Mouse (Mus musculus) limb, embryonic 12.5 days (tissue): ENCODE results near the gene Mast4. TPM values are rescaled to one million over a fixed set of nuclear protein-coding genes. Genes with fewer than 3 reads are reported as not detected.

Source experiments
- ATAC-seq: fragments of 200-750 bp; cut with Nextera tagmentation; 2 replicates; pipeline ENCODE4 v1.8.0; 2017; ENCODE audit warnings: low read depth, moderate TSS enrichment; ENCODE audit not compliant: insufficient number of reproducible peaks, insufficient read depth, low FRiP score, low TSS enrichment
- H3K27ac ChIP-seq: fragments of 300-500 bp; sonication (generic); 2 replicates; pipeline ENCODE4 v1.5.1; 2016; ENCODE audit warnings: mild to moderate bottlenecking, moderate library complexity
- H3K27me3 ChIP-seq: fragments of 300-500 bp; sonication (generic); 2 replicates; pipeline ENCODE4 v1.6.1; 2016; ENCODE audit warnings: mild to moderate bottlenecking, moderate library complexity
- H3K36me3 ChIP-seq: fragments of 300-500 bp; sonication (generic); 2 replicates; pipeline ENCODE4 v1.6.1; 2016; ENCODE audit warnings: mild to moderate bottlenecking, moderate library complexity
- H3K4me1 ChIP-seq: fragments of 300-500 bp; sonication (generic); replicated peaks from 2 replicates; pipeline ENCODE4 v1.6.1; 2016
- H3K4me2 ChIP-seq: fragments of 300-500 bp; sonication (generic); 2 replicates; pipeline ENCODE4 v1.6.1; 2016; ENCODE audit warnings: mild to moderate bottlenecking, moderate library complexity
- H3K4me3 ChIP-seq: fragments of 300-500 bp; sonication (generic); replicated peaks from 2 replicates; pipeline ENCODE4 v1.5.1; 2016; ENCODE audit warnings: mild to moderate bottlenecking
- H3K9ac ChIP-seq: fragments of 300-500 bp; sonication (generic); replicated peaks from 2 replicates; pipeline ENCODE4 v1.6.1; 2016; ENCODE audit warnings: mild to moderate bottlenecking, moderate library complexity
- H3K9me3 ChIP-seq: fragments of 300-500 bp; sonication (generic); 2 replicates; pipeline ENCODE4 v1.6.1; 2016; ENCODE audit warnings: mild to moderate bottlenecking, moderate library complexity
- WGBS: fragments of 180-500 bp; shearing (Covaris S2); methylation state at CpG from one replicate; pipeline ENCODE4 v1.1.7; 2016; 5-methylcytosine and 5-hydroxymethylcytosine counted together
- polyA plus RNA-seq: library from polyadenylated mRNA; unstranded; fragments of >200 nt; fragmentation: Nextera tagmentation; extraction: Ambion mirVana; gene quantifications from 2 replicates; pipeline ENCODE4 v1.2.1, GENCODE M21; 2016

The Mast4 gene
- polyA plus RNA-seq, 1 experiment from 2014 or later, result 26.0 TPM

DNA sequence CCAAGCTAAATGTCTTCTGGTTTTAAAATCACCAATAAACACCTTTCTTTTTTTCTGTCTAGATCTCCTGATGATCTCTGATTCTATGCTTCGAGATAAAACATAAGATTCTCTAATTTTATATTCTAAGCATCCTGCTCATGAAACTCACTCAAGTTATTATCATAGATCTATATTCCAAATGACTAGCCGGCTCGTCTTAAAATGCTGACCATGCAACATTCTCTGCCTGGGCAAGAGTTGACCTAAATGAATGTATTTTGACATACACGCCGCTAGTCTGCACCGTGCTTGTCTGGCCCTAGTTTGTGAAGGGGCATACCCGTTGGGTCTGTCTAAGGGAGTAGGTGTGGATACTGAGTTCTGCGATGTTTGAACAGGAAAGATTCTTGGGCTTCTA lies 579.2 kb downstream of the Mast4 start:
- Histone ChIP-seq H3K36me3 (peaks cover 54% of the 10 kb centered on the region), H3K9ac (no peak overlapping the region), H3K27me3 (no peaks in the 10 kb centered on the region), H3K27ac (no peak overlapping the region), H3K4me2 (no peak overlapping the region), H3K4me1 (no peaks in the 10 kb centered on the region), H3K4me3 (no peak overlapping the region), H3K9me3 (no peaks in the 10 kb centered on the region)
- no peak for ATAC-seq
- 95% methylated on average over 8 of the region's 8 CpGs for WGBS

DNA sequence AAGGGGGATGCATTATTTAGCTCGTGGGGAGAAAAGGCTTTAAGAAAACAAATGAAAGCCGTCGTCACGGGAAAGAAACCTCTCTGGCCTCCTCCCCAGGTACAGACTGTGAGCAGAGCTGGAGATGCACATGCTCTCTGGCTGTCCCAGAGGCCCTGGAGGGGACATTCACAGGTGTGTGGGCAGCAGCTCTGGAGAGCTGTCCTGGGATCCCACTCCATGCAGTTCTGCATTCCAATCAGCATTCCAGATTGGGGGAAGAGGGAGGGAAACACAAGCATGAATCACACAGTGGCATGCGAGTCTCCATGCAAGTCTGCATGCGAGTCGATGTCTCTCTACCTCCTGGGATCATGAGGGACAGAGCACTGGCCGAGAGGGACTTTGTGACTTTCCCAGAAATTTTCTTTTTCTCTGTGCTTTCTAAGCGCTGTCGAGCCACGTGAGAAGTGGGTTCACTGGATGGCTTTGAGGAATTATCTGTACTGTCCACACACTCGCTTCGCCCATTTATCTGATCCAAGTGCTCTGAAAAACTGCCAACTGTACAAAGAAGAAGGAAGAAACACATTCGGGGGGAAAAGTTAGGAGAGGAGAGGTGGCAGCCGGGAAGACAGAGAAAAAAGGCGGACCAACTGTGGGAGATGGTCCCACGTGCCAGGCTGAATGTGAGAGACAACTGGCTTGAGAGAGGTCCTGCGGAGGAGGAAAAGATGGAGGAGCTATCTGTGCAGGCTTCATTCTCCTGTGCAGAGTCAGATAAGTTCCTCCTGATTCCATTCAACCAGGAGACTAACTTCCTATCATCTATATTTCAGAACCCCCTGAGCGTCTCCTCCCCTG lies 580.4 kb downstream of the Mast4 start:
- no peaks in the 10 kb centered on the region for H3K9me3 ChIP-seq
- no peak overlapping the region for H3K4me2 ChIP-seq
- no peaks in the 10 kb centered on the region for H3K27me3 ChIP-seq
- H3K4me1 ChIP-seq, result no peaks in the 10 kb centered on the region
- H3K27ac ChIP-seq, result no peak overlapping the region
- no peak overlapping the region for H3K9ac ChIP-seq
- ATAC-seq, result no peak
- 85% methylated on average over 19 of the region's 19 CpGs for WGBS
- H3K4me3 ChIP-seq, result no peak overlapping the region
- H3K36me3 ChIP-seq, result peaks cover 53% of the 10 kb centered on the region

DNA sequence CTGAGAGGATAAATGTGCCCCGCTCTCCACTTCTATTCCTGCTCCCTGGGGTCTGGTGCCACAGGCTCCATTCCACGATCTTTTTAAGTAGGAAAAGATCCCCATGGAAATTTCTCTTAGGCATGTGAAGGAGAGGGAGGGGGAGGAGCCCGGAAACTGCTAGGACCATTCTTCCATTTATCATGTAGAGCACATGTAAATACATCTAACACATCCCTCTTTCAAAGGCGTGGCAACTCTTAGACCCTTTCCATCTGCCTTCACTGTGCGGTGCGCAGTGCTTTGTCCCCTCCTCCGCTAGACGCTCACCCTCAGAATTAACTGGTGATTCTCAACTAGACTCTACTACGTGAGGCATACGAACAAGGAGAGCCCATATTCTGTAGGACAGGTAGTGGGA lies 584.4 kb downstream of the Mast4 start:
- Histone ChIP-seq H3K27me3 (no peaks in the 10 kb centered on the region), H3K9me3 (no peaks in the 10 kb centered on the region), H3K27ac (no peak overlapping the region), H3K9ac (no peak overlapping the region), H3K4me3 (no peak overlapping the region), H3K36me3 (peaks cover 42% of the 10 kb centered on the region), H3K4me1 (no peaks in the 10 kb centered on the region), H3K4me2 (no peak overlapping the region)
- 92% methylated on average over 10 of the region's 10 CpGs for WGBS
- ATAC-seq, result no peak

DNA sequence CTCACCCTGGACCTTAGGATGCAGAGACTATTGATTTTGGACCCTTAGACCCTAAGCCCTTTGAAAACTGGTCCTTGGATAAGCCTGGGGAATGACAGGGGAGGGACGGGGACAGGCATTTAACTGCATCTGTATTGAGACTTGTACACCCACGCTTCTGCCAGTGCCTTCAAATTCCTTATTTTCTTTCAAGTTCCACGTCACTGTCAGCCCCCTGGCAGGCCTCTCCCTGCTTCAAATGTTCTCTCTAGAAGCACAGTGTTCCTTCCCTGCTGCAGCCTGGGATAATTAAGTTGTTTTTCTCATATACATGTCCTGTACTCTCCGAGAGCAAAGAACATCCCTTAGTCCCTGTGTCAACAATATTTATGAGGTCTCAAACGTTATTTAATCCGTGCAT lies 585.1 kb downstream of the Mast4 start:
- 68% methylated on average over 6 of the region's 6 CpGs for WGBS
- H3K36me3 ChIP-seq, result peaks cover 39% of the 10 kb centered on the region
- H3K4me2 ChIP-seq, result no peak overlapping the region
- H3K4me1 ChIP-seq, result no peaks in the 10 kb centered on the region
- no peaks in the 10 kb centered on the region for H3K9me3 ChIP-seq
- ATAC-seq, result no peak
- no peak overlapping the region for H3K4me3 ChIP-seq
- H3K9ac ChIP-seq, result no peak overlapping the region
- no peaks in the 10 kb centered on the region for H3K27me3 ChIP-seq
- no peak overlapping the region for H3K27ac ChIP-seq

DNA sequence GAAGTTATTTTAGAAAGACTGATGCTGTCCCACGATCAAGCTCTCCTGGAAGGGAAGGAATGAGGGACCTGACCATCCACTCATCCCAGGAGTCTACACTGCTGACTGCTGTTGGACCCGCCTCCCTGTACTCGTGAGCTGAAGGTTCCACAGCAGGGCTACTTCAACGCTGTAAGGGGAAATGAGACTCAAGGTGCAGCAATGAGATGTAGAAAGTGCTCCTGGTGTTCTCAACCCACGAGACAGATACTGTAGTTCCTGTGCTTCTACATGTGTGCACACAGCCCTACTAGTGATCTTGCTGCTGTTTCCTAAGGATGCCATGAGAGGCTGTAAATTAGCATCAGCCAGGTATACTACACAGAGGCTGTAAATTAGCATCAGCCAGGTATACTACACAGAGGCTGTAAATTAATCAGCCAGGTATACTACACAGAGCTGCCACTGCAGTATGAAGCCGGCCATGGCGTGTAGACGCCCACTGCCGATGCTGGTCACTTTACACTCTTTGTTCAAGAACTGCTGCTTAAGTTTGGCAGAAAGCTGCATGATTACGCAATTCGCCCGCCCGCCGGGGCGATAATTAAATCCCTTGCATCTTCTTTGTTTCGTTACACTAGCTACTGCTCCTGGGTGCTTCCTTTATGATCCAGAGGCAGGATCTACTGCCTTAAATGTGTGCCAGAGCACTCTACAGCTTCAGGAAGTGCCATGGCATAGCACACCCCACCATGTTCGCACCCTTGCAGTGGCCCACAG lies 587.3 kb downstream of the Mast4 start:
- no peak overlapping the region for H3K9ac ChIP-seq
- H3K4me3 ChIP-seq, result no peak overlapping the region
- 84% methylated on average over 17 of the region's 17 CpGs for WGBS
- no peak overlapping the region for H3K27ac ChIP-seq
- H3K27me3 ChIP-seq, result no peaks in the 10 kb centered on the region
- H3K4me2 ChIP-seq, result no peak overlapping the region
- peaks cover 38% of the 10 kb centered on the region for H3K36me3 ChIP-seq
- no peaks in the 10 kb centered on the region for H3K9me3 ChIP-seq
- no peak for ATAC-seq
- H3K4me1 ChIP-seq, result no peaks in the 10 kb centered on the region

DNA sequence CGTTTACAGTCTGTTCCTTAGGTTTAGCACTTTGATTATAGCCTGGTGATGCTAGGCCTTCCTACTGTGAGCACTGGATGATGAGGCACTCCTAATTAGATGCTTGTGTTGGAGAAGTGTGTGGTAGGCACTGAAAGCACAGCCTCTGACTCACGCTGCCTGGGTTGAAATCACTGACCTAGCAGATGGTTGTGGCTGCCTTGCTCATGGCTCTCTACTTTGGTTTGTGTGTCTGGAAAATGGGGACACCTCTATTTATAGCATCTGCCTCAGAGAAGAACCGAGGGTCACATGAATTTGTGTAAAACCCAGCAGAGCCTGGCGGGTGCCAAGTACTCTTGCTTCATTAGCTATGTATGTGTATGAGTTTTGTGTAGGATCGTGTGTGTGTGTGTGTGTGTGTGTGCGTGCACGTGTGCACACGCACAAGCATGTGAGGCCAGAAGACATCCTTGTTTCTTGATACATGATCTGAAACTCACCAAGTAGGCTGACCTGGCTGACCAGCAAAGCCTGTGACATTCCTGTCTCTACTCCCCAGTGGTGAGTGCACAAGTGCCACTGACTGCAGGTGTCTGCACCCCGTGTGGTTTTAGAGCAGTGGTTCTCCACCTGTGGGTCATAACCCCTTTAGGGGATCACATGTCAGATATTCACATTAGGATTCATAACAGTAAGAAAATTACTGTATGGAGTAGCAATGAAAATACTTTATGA lies 588.5 kb downstream of the Mast4 start:
- peaks cover 38% of the 10 kb centered on the region for H3K36me3 ChIP-seq
- H3K27me3 ChIP-seq, result no peaks in the 10 kb centered on the region
- H3K4me2 ChIP-seq, result no peak overlapping the region
- H3K9me3 ChIP-seq, result no peaks in the 10 kb centered on the region
- H3K27ac ChIP-seq, result no peak overlapping the region
- ATAC-seq, result no peak
- no peak overlapping the region for H3K4me3 ChIP-seq
- H3K4me1 ChIP-seq, result no peaks in the 10 kb centered on the region
- WGBS, result 82% methylated on average over 9 of the region's 9 CpGs
- no peak overlapping the region for H3K9ac ChIP-seq

DNA sequence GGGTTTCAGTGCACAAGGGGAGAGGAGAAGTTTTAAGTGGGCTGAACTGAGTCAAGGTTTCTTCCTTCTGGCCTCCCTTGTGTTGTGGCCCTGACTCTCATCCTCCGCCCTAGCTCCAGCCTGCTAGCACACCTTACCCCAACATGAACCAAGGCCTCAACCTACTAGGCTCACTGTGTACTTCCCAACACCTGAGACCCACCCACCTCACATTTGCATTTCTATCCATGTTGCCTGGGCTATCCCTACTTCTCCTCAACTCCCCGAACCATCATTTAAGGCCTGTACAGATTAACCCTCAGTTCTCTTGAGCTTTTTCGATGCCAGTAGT lies 589.1 kb downstream of the Mast4 start:
- ATAC-seq, result no peak
- no peak overlapping the region for H3K4me3 ChIP-seq
- H3K9ac ChIP-seq, result no peak overlapping the region
- no peaks in the 10 kb centered on the region for H3K4me1 ChIP-seq
- peaks cover 40% of the 10 kb centered on the region for H3K36me3 ChIP-seq
- 93% methylated on average over 3 of the region's 3 CpGs for WGBS
- H3K9me3 ChIP-seq, result no peaks in the 10 kb centered on the region
- no peak overlapping the region for H3K27ac ChIP-seq
- H3K4me2 ChIP-seq, result no peak overlapping the region
- no peaks in the 10 kb centered on the region for H3K27me3 ChIP-seq

DNA sequence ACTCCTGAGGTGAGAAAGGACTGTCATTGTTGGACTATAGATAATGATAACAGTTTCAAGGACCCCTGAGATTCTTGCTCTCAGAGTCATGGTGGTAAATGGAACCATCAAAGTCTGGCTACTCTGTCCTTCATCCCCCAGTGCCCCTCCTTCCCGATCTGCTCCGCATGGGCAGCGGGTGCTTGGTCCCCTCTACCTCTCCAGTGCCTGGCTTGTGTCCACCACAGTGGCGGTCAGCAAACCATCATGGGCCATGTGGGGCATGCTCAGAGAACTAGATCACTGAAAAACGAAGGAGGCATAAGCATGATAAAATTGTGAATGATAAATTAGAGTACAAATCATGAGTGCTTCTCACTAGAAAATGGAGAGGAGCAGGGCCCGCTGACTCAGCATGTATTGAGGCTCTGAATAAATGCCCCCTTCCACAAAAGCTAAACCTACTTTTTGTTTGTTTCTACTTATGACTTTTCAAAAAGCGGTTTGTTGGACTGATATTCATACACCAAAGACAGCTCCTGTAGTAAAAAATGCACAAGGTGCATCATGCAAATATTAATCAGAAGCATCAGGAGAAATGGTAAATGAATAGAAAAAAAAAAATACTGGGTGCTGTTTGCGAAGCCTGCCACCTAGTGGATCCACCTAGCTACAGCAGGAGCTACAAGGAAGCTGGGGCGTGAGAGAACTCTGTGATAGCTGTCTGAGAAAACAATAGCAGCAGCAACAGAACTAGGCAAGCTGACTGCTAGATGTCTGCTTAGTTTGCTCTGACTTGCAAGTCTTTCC lies 589.6 kb downstream of the Mast4 start:
- H3K4me1 ChIP-seq, result no peaks in the 10 kb centered on the region
- WGBS, result 68% methylated on average over 9 of the region's 9 CpGs
- no peak for ATAC-seq
- H3K27ac ChIP-seq, result no peak overlapping the region
- H3K9me3 ChIP-seq, result no peaks in the 10 kb centered on the region
- no peaks in the 10 kb centered on the region for H3K27me3 ChIP-seq
- H3K36me3 ChIP-seq, result peaks cover 40% of the 10 kb centered on the region
- H3K9ac ChIP-seq, result no peak overlapping the region
- H3K4me2 ChIP-seq, result no peak overlapping the region
- no peak overlapping the region for H3K4me3 ChIP-seq

DNA sequence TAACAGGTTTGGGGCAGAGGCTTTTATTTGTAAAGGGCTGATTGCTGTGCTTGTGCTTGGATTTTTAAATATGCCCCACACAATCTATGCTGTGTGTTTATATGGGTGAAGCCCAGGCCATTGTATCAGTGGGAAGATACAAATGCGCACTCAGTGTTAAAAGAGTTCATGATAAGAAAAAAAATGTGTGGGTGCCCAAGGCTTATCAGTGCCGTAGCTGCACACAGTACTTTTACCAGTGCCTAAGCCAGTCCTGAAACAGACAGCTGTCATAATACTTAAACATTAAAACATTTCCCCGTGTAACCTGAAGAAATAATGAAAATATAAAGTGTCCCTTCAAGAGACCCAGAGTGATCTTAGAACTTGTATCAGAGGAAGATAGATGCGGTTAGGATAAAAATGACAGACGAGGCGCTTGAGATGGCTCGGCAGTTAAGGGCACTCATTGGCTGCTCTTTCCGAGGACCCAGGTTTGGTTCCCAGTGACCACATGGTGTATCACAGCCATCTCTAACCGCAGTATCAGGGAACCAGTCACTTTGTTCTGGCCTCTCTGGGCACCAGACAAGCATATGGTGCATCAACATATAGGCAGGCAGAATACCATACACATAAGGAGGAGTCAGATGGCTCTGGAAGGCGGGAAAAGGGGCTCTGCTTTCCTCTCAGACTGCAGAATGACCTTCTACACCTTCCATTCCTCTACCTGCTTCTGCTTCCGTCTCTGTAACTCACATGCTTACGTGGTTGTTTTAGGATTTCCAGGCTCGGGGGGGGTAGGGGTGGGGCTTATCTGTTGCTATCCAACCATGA lies 594.4 kb downstream of the Mast4 start:
- no peak for ATAC-seq
- Histone ChIP-seq H3K9ac (no peak overlapping the region), H3K9me3 (no peaks in the 10 kb centered on the region), H3K27me3 (no peaks in the 10 kb centered on the region), H3K4me3 (no peak overlapping the region), H3K4me1 (no peaks in the 10 kb centered on the region), H3K4me2 (no peak overlapping the region), H3K36me3 (peaks cover 69% of the 10 kb centered on the region), H3K27ac (no peak overlapping the region)
- WGBS, result 90% methylated on average over 13 of the region's 13 CpGs

DNA sequence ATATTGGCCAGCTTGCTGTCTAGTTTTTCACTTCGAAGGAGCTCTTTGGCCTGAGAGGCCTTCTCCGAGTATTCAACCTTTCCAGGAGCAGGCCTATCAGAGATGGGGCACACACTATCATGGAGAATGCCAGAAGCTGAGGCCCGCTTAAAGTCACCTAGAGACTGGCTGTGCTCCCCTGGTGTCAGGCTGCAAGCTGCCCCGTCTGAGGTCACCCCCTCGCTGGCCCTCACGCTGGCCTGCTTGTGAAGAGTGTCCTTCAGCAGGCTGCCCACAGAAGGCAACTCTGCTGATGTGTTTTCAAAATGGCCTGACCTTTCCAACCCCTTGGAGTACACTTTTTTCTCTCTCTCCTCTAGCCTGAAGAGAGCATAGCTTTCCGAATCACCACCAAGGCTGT lies 596.5 kb downstream of the Mast4 start:
- WGBS, result 95% methylated on average over 7 of the region's 7 CpGs
- Histone ChIP-seq H3K9ac (no peak overlapping the region), H3K27me3 (no peaks in the 10 kb centered on the region), H3K4me2 (no peak overlapping the region), H3K36me3 (peaks cover 75% of the 10 kb centered on the region), H3K9me3 (no peaks in the 10 kb centered on the region), H3K4me3 (no peak overlapping the region), H3K4me1 (no peaks in the 10 kb centered on the region), H3K27ac (no peak overlapping the region)
- no peak for ATAC-seq
